Mouse (Mus musculus) T-helper 2 cell (primary cell): ENCODE results near the gene Gstt1.
"Not testable (repeated sequence)": the region's sequence is repeated elsewhere in the genome, so short reads cannot be mapped to it uniquely, and the experiment has no call there.

ENCODE experiments used
- in situ Hi-C: fragments of 300-600 bp; cut with MboI, MseI; formaldehyde crosslinking; loops from one replicate; pipeline ENCODE4 v1.15.1; 2025; ENCODE audit warnings: high pct_unique_total_duplicates

Gene Gstt1

GRCm38 (mm10) chr10:75818641-75819040, 20.3 kb upstream of the Gstt1 start:
- in situ Hi-C loops, result no loop called here

- in situ Hi-C loops, result no loop called here
Measured at GRCm38 (mm10) chr10:75804217-75804616, 5.8 kb upstream of the Gstt1 start.

GRCm38 (mm10) chr10:75797619-75798175, 687 bp downstream of the Gstt1 start:
- in situ Hi-C loops, result no loop called here

GRCm38 (mm10) chr10:75796731-75797516, 1.5 kb downstream of the Gstt1 start:
- in situ Hi-C loops, result no loop called here

GRCm38 (mm10) chr10:75794880-75795279, 3.5 kb downstream of the Gstt1 start:
- in situ Hi-C loops, result no loop called here

GRCm38 (mm10) chr10:75790773-75791172, 7.6 kb downstream of the Gstt1 start:
- in situ Hi-C loops, result no loop called here

- in situ Hi-C loops, result no loop called here
Measured at GRCm38 (mm10) chr10:75789841-75790240, 8.5 kb downstream of the Gstt1 start.

- in situ Hi-C loops, result no loop called here
Measured at GRCm38 (mm10) chr10:75789081-75789735, 9.2 kb downstream of the Gstt1 start.

- in situ Hi-C loops, result no loop called here
Measured at GRCm38 (mm10) chr10:75788277-75788676, 10.1 kb downstream of the Gstt1 start.

GRCm38 (mm10) chr10:75785442-75785841, 12.9 kb downstream of the Gstt1 start:
- in situ Hi-C loops, result no loop called here

GRCm38 (mm10) chr10:75780769-75781578, 17.4 kb downstream of the Gstt1 start, which contains the start of the genes Gm20441 and Gstt3:
Gene Gm20441, minus strand, starts transcription at chr10:75780954.
Gene Gstt3, minus strand, starts transcription at chr10:75781414.
- in situ Hi-C loops, result loop anchor here (5.0 kb wide), 1 partner anchor 46 kb away; no protein-coding TSS in a partner anchor

- in situ Hi-C loops, result loop anchor here (5.0 kb wide), 1 partner anchor 48 kb away; no protein-coding TSS in a partner anchor
Measured at GRCm38 (mm10) chr10:75779206-75780174, 18.9 kb downstream of the Gstt1 start.

GRCm38 (mm10) chr10:75777885-75778284, 20.5 kb downstream of the Gstt1 start:
- in situ Hi-C loops, result no loop called here

- in situ Hi-C loops, result no loop called here
Measured at GRCm38 (mm10) chr10:75776562-75776961, 21.8 kb downstream of the Gstt1 start.

GRCm38 (mm10) chr10:75774587-75774986, 23.8 kb downstream of the Gstt1 start:
- in situ Hi-C loops, result no loop called here

GRCm38 (mm10) chr10:75774102-75774501, 24.3 kb downstream of the Gstt1 start:
- in situ Hi-C loops, result no loop called here

GRCm38 (mm10) chr10:75772795-75773664, 25.4 kb downstream of the Gstt1 start, which contains the start of gene Ddt:
Gene Ddt, minus strand, starts transcription at chr10:75773414.
- in situ Hi-C loops, result no loop called here

- in situ Hi-C loops, result not testable (repeated sequence)
Measured at GRCm38 (mm10) chr10:75767756-75768155, 30.6 kb downstream of the Gstt1 start.

- in situ Hi-C loops, result no loop called here
Measured at GRCm38 (mm10) chr10:75766856-75767255, 31.5 kb downstream of the Gstt1 start.
